Mouse (Mus musculus) olfactory bulb, adult 2 months (tissue): ENCODE measurements at regions not wholly inside any gene's neighbourhood (a gene's known extent, or its start where the extent isn't known, plus 50 kb on each side); places are given as distances from the start of the nearest gene placed in this dataset.

Experiments used
- CTCF ChIP-seq: fragments of 200-500 bp; IDR thresholded peaks from 2 replicates; pipeline ENCODE4 v1.5.1; 2012; ENCODE audit warnings: low read depth, mild to moderate bottlenecking, low read length, moderate library complexity; ENCODE audit not compliant: insufficient read depth
- POLR2A ChIP-seq: fragments of 200-500 bp; IDR thresholded peaks from 2 replicates; pipeline ENCODE4 v1.6.1; 2012; ENCODE audit warnings: mild to moderate bottlenecking, low read depth, low read length, moderate library complexity; ENCODE audit not compliant: insufficient read depth

DNA sequence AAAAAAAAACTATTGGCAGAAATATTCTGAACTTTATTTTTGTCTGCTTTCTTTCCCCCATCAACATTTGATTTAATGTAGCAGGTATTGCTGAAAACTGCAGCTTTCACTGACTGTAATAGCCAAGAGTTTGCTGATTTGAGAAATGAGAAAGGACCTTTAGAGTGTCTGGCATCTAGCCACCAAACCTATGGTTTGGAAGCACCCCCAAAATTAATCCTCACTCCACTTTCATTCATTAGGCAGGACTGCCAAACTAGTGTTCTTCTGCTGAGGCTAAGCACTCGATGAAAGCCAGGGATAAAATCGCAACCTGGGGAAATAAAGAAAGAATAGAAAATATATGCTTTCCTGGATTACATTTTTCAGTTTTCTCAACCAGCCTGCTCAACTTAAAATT is 320.4 kb downstream of the Atp6ap1l start:
- TF ChIP-seq POLR2A (no peak), CTCF (no peak)
